Mouse (Mus musculus): ENCODE data around the gene Nhlrc4. TPM values are rescaled to one million over a fixed set of nuclear protein-coding genes. Genes with fewer than 3 reads are reported as not detected.

Nhlrc4 gene
- polyA plus RNA-seq, 1 experiment from 2014 or later = 0.32 TPM

DNA sequence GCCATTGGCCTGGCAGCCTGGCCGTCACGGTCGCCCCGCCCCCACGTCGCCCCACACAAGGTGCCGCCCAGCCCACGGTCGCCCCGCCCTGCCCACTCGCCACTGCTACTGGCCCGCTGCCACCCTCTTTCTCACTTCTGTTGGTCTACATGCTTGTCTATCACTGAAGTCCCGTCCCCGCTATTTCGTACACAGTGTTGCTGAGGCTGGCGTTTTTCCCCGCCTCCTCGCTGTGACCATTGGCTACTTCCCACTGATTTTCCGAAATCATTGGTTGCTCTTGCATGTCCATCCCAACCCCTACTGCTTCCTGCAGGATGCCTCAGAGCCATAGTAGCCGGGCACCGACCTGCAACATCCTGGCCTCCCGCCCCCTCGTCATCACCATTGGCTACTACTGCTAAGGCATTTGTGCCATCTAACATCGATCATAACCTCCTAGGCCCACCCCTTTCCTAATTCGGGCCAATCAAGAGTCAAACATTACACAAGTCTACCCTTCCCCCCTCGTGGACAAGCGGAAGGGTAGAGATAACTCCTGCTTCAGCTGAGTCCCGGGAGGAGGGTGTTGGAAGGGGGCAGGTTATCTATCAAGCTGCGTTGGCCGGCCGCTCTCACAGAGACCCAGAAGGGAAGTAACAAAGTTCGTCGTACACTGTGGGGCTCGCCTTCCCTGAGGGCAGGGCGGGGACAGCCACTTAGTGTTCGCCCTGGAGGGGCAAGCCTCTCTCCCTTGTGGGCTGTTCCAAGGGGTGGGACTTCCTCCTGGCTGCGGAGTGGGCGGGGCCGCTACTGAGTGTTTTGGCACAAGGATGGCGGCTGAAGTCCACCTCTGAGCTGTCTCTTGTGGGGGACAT lies 24.7 kb downstream of the Nhlrc4 start:
- Histone ChIP-seq H3K4me2 (ENCODE audit: low read length) (peak overlapping the region; percentile 94), H3K27ac (replicated peaks; ENCODE audit: low read depth, low read length) (peak overlapping the region; percentile 87), H3K9me3 (ENCODE audit: control insufficient read depth, low read length) (no peaks in the 10 kb centered on the region), H3K4me3 (replicated peaks; ENCODE audit: low read depth, low read length) (peak overlapping the region; percentile 96), H3K27me3 (ENCODE audit: control insufficient read depth, insufficient read depth, low read length) (no peaks in the 10 kb centered on the region), H3K4me1 (ENCODE audit: control insufficient read depth, insufficient read depth, low read length) (peaks cover 12% of the 10 kb centered on the region), H3K36me3 (ENCODE audit: control insufficient read depth, insufficient read depth, low read length) (0 out of 2 replicates have a peak, but pooled peaks cover 4% of the 10 kb centered on the region), H3K9ac (replicated peaks; ENCODE audit: low read length) (peak overlapping the region; percentile 63)
- 1% methylated on average over 40 of the region's 40 CpGs for WGBS
- ATAC-seq (ENCODE audit: low FRiP score, low TSS enrichment) (peak; percentile 98), DNase-seq (peak; percentile 99)

GRCm38 (mm10) chr17:25919144-25919785 lies 25.5 kb downstream of the Nhlrc4 start, which contains the start of gene Rab40c:
Rab40c (minus strand) TSS chr17:25919727.
- ATAC-seq (ENCODE audit: low FRiP score, low TSS enrichment) (peak; percentile 6; the same call in 1 of the 2 replicates), DNase-seq (peak; percentile 51)
- peaks cover 12% of the 10 kb centered on the region for H3K4me1 ChIP-seq (ENCODE audit: control insufficient read depth, insufficient read depth, low read length)
- H3K9me3 ChIP-seq (ENCODE audit: control insufficient read depth, low read length) = no peaks in the 10 kb centered on the region
- peak within 1 kb of the TSS; percentile 94 for H3K4me2 ChIP-seq (ENCODE audit: low read length)
- H3K4me3 ChIP-seq (replicated peaks; ENCODE audit: low read depth, low read length) = peak within 1 kb of the TSS; percentile 96
- under 1% methylated on average over 68 of the region's 78 CpGs for WGBS
- 0 out of 2 replicates have a peak, but pooled peaks cover 4% of the 10 kb centered on the region for H3K36me3 ChIP-seq (ENCODE audit: control insufficient read depth, insufficient read depth, low read length)
- H3K27me3 ChIP-seq (ENCODE audit: control insufficient read depth, insufficient read depth, low read length) = no peaks in the 10 kb centered on the region
- H3K27ac ChIP-seq (replicated peaks; ENCODE audit: low read depth, low read length) = peak within 1 kb of the TSS; percentile 87
- H3K9ac ChIP-seq (replicated peaks; ENCODE audit: low read length) = peak within 1 kb of the TSS; percentile 80

DNA sequence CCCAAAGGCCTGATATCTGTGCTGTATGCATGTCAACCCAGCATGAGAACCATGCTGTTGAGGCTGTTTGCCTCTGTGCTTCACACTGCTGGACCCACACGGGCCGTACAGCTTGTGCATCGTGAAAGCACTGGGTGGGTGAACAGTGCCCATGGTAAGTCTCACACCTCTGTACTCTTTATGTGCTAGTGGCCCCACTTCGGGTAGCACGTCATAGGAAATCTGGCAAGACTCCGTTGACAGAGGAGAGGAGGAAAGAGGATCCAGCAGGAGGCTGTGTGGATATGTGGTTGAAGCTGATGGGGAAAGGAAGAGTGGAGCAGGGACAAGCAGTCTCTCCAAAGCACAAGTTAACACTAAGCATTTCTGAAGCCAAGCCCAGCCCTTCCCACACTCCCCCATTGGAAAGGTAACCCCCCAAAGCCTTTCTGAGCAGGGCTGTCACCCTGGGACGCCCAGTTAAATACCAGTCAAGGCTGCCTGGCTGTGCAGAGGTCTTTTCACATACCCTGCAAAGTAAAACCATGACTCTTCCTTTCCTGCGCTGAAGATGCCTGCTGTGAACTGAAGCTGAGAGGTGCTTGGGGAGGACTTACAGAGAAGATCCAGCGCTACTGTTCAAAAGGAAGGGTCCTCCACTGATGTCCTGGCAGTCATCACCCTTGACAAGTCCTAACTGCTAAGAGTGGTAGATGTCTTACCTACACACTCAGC lies 26.6 kb downstream of the Nhlrc4 start:
- Histone ChIP-seq H3K27ac (replicated peaks; ENCODE audit: low read depth, low read length) (no peak overlapping the region), H3K9me3 (ENCODE audit: control insufficient read depth, low read length) (no peaks in the 10 kb centered on the region), H3K27me3 (ENCODE audit: control insufficient read depth, insufficient read depth, low read length) (no peaks in the 10 kb centered on the region), H3K4me1 (ENCODE audit: control insufficient read depth, insufficient read depth, low read length) (peaks cover 12% of the 10 kb centered on the region), H3K4me3 (replicated peaks; ENCODE audit: low read depth, low read length) (peak overlapping the region; percentile 96), H3K9ac (replicated peaks; ENCODE audit: low read length) (peak overlapping the region; percentile 80), H3K36me3 (ENCODE audit: control insufficient read depth, insufficient read depth, low read length) (0 out of 2 replicates have a peak, but pooled peaks cover 4% of the 10 kb centered on the region), H3K4me2 (ENCODE audit: low read length) (peak overlapping the region; percentile 94)
- ATAC-seq (ENCODE audit: low FRiP score, low TSS enrichment) = no peak
- WGBS = 86% methylated on average over 9 of the region's 9 CpGs
- DNase-seq = no peak

GRCm38 (mm10) chr17:25916931-25917647 lies 27.7 kb downstream of the Nhlrc4 start:
- 0 out of 2 replicates have a peak, but pooled peaks cover 4% of the 10 kb centered on the region for H3K36me3 ChIP-seq (ENCODE audit: control insufficient read depth, insufficient read depth, low read length)
- H3K4me2 ChIP-seq (ENCODE audit: low read length) = no peak overlapping the region
- WGBS = 88% methylated on average over 8 of the region's 8 CpGs
- ATAC-seq (ENCODE audit: low FRiP score, low TSS enrichment) = no peak
- H3K27ac ChIP-seq (replicated peaks; ENCODE audit: low read depth, low read length) = no peak overlapping the region
- no peak for DNase-seq
- H3K9me3 ChIP-seq (ENCODE audit: control insufficient read depth, low read length) = no peaks in the 10 kb centered on the region
- no peaks in the 10 kb centered on the region for H3K27me3 ChIP-seq (ENCODE audit: control insufficient read depth, insufficient read depth, low read length)
- no peak overlapping the region for H3K4me3 ChIP-seq (replicated peaks; ENCODE audit: low read depth, low read length)
- H3K4me1 ChIP-seq (ENCODE audit: control insufficient read depth, insufficient read depth, low read length) = peaks cover 12% of the 10 kb centered on the region
- no peak overlapping the region for H3K9ac ChIP-seq (replicated peaks; ENCODE audit: low read length)

GRCm38 (mm10) chr17:25914295-25914694 lies 30.5 kb downstream of the Nhlrc4 start:
- H3K4me3 ChIP-seq (replicated peaks; ENCODE audit: low read depth, low read length) = no peak overlapping the region
- peaks cover 12% of the 10 kb centered on the region for H3K4me1 ChIP-seq (ENCODE audit: control insufficient read depth, insufficient read depth, low read length)
- H3K9me3 ChIP-seq (ENCODE audit: control insufficient read depth, low read length) = no peaks in the 10 kb centered on the region
- WGBS = 86% methylated on average over 4 of the region's 4 CpGs
- ATAC-seq (ENCODE audit: low FRiP score, low TSS enrichment) = no peak
- H3K36me3 ChIP-seq (ENCODE audit: control insufficient read depth, insufficient read depth, low read length) = 0 out of 2 replicates have a peak, but pooled peaks cover 4% of the 10 kb centered on the region
- no peaks in the 10 kb centered on the region for H3K27me3 ChIP-seq (ENCODE audit: control insufficient read depth, insufficient read depth, low read length)
- no peak for DNase-seq
- H3K4me2 ChIP-seq (ENCODE audit: low read length) = no peak overlapping the region
- no peak overlapping the region for H3K9ac ChIP-seq (replicated peaks; ENCODE audit: low read length)
- no peak overlapping the region for H3K27ac ChIP-seq (replicated peaks; ENCODE audit: low read depth, low read length)

- H3K4me2 ChIP-seq (ENCODE audit: low read length) = no peak overlapping the region
- ATAC-seq (ENCODE audit: low FRiP score, low TSS enrichment) (no peak), DNase-seq (no peak)
- no peak overlapping the region for H3K4me3 ChIP-seq (replicated peaks; ENCODE audit: low read depth, low read length)
- WGBS = 91% methylated on average over 1 of the region's 1 CpGs
- no peak overlapping the region for H3K27ac ChIP-seq (replicated peaks; ENCODE audit: low read depth, low read length)
- no peaks in the 10 kb centered on the region for H3K27me3 ChIP-seq (ENCODE audit: control insufficient read depth, insufficient read depth, low read length)
- H3K36me3 ChIP-seq (ENCODE audit: control insufficient read depth, insufficient read depth, low read length) = 0 out of 2 replicates have a peak, but pooled peaks cover 4% of the 10 kb centered on the region
- peaks cover 12% of the 10 kb centered on the region for H3K4me1 ChIP-seq (ENCODE audit: control insufficient read depth, insufficient read depth, low read length)
- no peaks in the 10 kb centered on the region for H3K9me3 ChIP-seq (ENCODE audit: control insufficient read depth, low read length)
- no peak overlapping the region for H3K9ac ChIP-seq (replicated peaks; ENCODE audit: low read length)
Measured at GRCm38 (mm10) chr17:25913877-25914275, 30.9 kb downstream of the Nhlrc4 start.

GRCm38 (mm10) chr17:25913186-25913876 lies 31.4 kb downstream of the Nhlrc4 start:
- no peak overlapping the region for H3K4me3 ChIP-seq (replicated peaks; ENCODE audit: low read depth, low read length)
- 0 out of 2 replicates have a peak, but pooled peaks cover 4% of the 10 kb centered on the region for H3K36me3 ChIP-seq (ENCODE audit: control insufficient read depth, insufficient read depth, low read length)
- no peak overlapping the region for H3K27ac ChIP-seq (replicated peaks; ENCODE audit: low read depth, low read length)
- no peaks in the 10 kb centered on the region for H3K27me3 ChIP-seq (ENCODE audit: control insufficient read depth, insufficient read depth, low read length)
- H3K4me2 ChIP-seq (ENCODE audit: low read length) = no peak overlapping the region
- H3K9me3 ChIP-seq (ENCODE audit: control insufficient read depth, low read length) = no peaks in the 10 kb centered on the region
- DNase-seq = no peak
- H3K9ac ChIP-seq (replicated peaks; ENCODE audit: low read length) = no peak overlapping the region
- peaks cover 8% of the 10 kb centered on the region for H3K4me1 ChIP-seq (ENCODE audit: control insufficient read depth, insufficient read depth, low read length)
- no peak for ATAC-seq (ENCODE audit: low FRiP score, low TSS enrichment)
- WGBS = 91% methylated on average over 14 of the region's 14 CpGs

All from midbrain, embryonic 14.5 days (tissue).